Mouse (Mus musculus) cerebellum, adult 2 months (tissue): Measurements from ENCODE around the gene Prdm4.

Experiments used
- CTCF ChIP-seq: fragments of 200-500 bp; IDR thresholded peaks from 2 replicates; pipeline ENCODE4 v1.5.1; 2011; ENCODE audit warnings: low read depth, mild to moderate bottlenecking, control low read depth, low read length, moderate library complexity, borderline replicate concordance; ENCODE audit not compliant: insufficient read depth
- POLR2A ChIP-seq: fragments of 200-500 bp; IDR thresholded peaks from 2 replicates; pipeline ENCODE4 v1.6.1; 2011; ENCODE audit warnings: low read length, control low read depth, borderline replicate concordance; ENCODE audit not compliant: insufficient read depth

GRCm38 (mm10) chr10:85875812-85876211 is 41.1 kb downstream of the Prdm4 start:
- TF ChIP-seq CTCF = no peak
- TF ChIP-seq POLR2A = no peak
